Mouse (Mus musculus): Measurements from ENCODE around the gene Zc3h13.

DNA sequence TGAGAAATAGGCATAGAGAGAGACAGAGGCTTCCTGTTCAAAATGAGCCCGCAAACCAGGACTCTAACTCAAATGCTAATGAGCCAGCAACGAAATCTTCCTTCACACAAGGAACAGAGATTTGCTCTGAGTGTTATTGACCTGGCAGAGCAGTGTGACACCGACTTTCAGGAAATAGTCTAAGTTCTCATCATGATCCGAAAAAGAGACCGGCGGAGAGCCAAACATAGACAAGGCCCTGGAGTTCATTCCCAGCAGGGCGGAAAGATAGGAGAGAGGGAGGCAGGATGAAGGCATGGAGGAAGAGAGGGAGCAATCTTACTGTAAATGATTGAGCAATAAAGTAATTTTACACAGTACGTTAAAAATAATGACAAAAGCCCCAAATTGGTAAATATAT lies 47.1 kb upstream of the Zc3h13 start:
- TF ChIP-seq POLR2A (IDR thresholded peaks at IDR 0.05; ENCODE audit: control insufficient read depth, extremely low read depth, insufficient read depth, low read length, poor library complexity): no peak
- no peak for TF ChIP-seq CTCF (IDR thresholded peaks at IDR 0.05; ENCODE audit: borderline replicate concordance, control insufficient read depth, extremely low read depth, insufficient read depth, low read length, poor library complexity)

All from thymus, adult 2 months (tissue).